In genomic region chr16:38432498-38433425, GRCm38 (mm10) we compare ENCODE assay signal across 9 mouse cellular contexts. TPM values are rescaled to one million over a fixed set of nuclear protein-coding genes. Genes with fewer than 3 reads are reported as not detected.
DNase-seq lines count a peak whose midpoint lies in the region; ATAC-seq and TF ChIP-seq lines count a peak whose summit lies in the region.
"Had no signal": no experiment of that assay in that cellular context is flagged by ENCODE, and none has a peak within 500 bp of the region (broad histone marks: within the 10 kb centered on the region; RNA-seq: fewer than 3 reads in every experiment).

Gene Pla1a (minus strand): TSS chr16:38433145.

- TF ChIP-seq EP300 in stomach, postnatal 0 days (optimal IDR thresholded peaks at IDR 0.05): no peak

- no peak within 1 kb of the TSS for H3K27ac ChIP-seq in midbrain, embryonic 11.5 days (ENCODE audit: low read depth, low read length)
- no peak within 1 kb of the TSS for H3K27ac ChIP-seq in midbrain, embryonic 16.5 days (ENCODE audit: low read length)
- no peak within 1 kb of the TSS for H3K27ac ChIP-seq in stomach, postnatal 0 days (replicated peaks)

- no peak within 1 kb of the TSS for H3K4me2 ChIP-seq in midbrain, embryonic 11.5 days
- no peak within 1 kb of the TSS for H3K4me2 ChIP-seq in midbrain, embryonic 16.5 days (ENCODE audit: low read length)
- no peak within 1 kb of the TSS for H3K4me2 ChIP-seq in stomach, postnatal 0 days (replicated peaks; ENCODE audit: low read depth)

- peaks cover 3% of the 10 kb centered on the region; the same call in 1 of the 2 replicates for H3K4me1 ChIP-seq in midbrain, embryonic 11.5 days (ENCODE audit: control insufficient read depth, insufficient read depth, low read length)
- no peaks in the 10 kb centered on the region for H3K4me1 ChIP-seq in midbrain, embryonic 16.5 days (ENCODE audit: control insufficient read depth, insufficient read depth, low read length)
- no peaks in the 10 kb centered on the region for H3K4me1 ChIP-seq in stomach, postnatal 0 days (replicated peaks; ENCODE audit: control insufficient read depth, insufficient read depth)

- H3K36me3 ChIP-seq in midbrain, embryonic 11.5 days (ENCODE audit: control insufficient read depth, insufficient read depth, low read length): no peaks in the 10 kb centered on the region
- H3K36me3 ChIP-seq in midbrain, embryonic 16.5 days (ENCODE audit: control insufficient read depth, insufficient read depth, low read length): no peaks in the 10 kb centered on the region
- no peaks in the 10 kb centered on the region for H3K36me3 ChIP-seq in stomach, postnatal 0 days (ENCODE audit: control insufficient read depth, insufficient read depth, low read length)

- no peaks in the 10 kb centered on the region for H3K9me3 ChIP-seq in midbrain, embryonic 11.5 days (ENCODE audit: control insufficient read depth, low read length)
- H3K9me3 ChIP-seq in midbrain, embryonic 16.5 days (replicated peaks; ENCODE audit: control insufficient read depth, low read length, poor library complexity, severe bottlenecking): no peaks in the 10 kb centered on the region
- H3K9me3 ChIP-seq in stomach, postnatal 0 days (ENCODE audit: control insufficient read depth, low read length): no peaks in the 10 kb centered on the region

- no peaks in the 10 kb centered on the region for H3K27me3 ChIP-seq in midbrain, embryonic 11.5 days (ENCODE audit: control insufficient read depth, insufficient read depth, low read length)
- no peaks in the 10 kb centered on the region for H3K27me3 ChIP-seq in midbrain, embryonic 16.5 days (ENCODE audit: control insufficient read depth, insufficient read depth, low read depth, low read length)
- H3K27me3 ChIP-seq in stomach, postnatal 0 days (ENCODE audit: control insufficient read depth, insufficient read depth, low read length): no peaks in the 10 kb centered on the region

- 89% methylated on average over 11 of the region's 11 CpGs for WGBS in midbrain, embryonic 11.5 days
- 89% methylated on average over 11 of the region's 11 CpGs for WGBS in midbrain, embryonic 16.5 days
- 63% methylated on average over 11 of the region's 11 CpGs for WGBS in stomach, postnatal 0 days

- no peak within 1 kb of the TSS for H3K4me3 ChIP-seq in midbrain, embryonic 11.5 days (ENCODE audit: low read depth, low read length)
- no peak within 1 kb of the TSS for H3K4me3 ChIP-seq in midbrain, embryonic 16.5 days (ENCODE audit: low read depth, low read length)
- no peak within 1 kb of the TSS for H3K4me3 ChIP-seq in stomach, postnatal 0 days (ENCODE audit: low read depth, low read length)

- DNase-seq in midbrain, embryonic 11.5 days (ENCODE audit: low spot score, missing footprints): peak; percentile 51
- DNase-seq in adrenal gland, postnatal 36 days: peak in 1 of 2 experiments; percentile 38
- DNase-seq in kidney, adult 9 months: peak; percentile 34
- no peak for DNase-seq in stomach, postnatal 0 days (ENCODE audit: low spot score)
- no peak for DNase-seq in cerebellum, adult 11-12 months
- DNase-seq in layer of hippocampus, adult 9-10 months (ENCODE audit: low spot score): no peak
- DNase-seq: midbrain, embryonic 14.5 days had no signal

- H3K9ac ChIP-seq in midbrain, embryonic 11.5 days (ENCODE audit: low read length): no peak within 1 kb of the TSS
- no peak within 1 kb of the TSS for H3K9ac ChIP-seq in midbrain, embryonic 16.5 days (ENCODE audit: low read depth, low read length)
- no peak within 1 kb of the TSS for H3K9ac ChIP-seq in stomach, postnatal 0 days (ENCODE audit: low read length)

- no peak for TF ChIP-seq CTCF in stomach, postnatal 0 days (IDR thresholded peaks at IDR 0.05; ENCODE audit: low read depth)

- no peak for ATAC-seq in midbrain, embryonic 11.5 days (ENCODE audit: low FRiP score)
- no peak for ATAC-seq in midbrain, embryonic 16.5 days
- ATAC-seq in stomach, postnatal 0 days (ENCODE audit: low FRiP score, low TSS enrichment): 0 out of 2 replicates have a peak, but pooled peaks have one; percentile 32
- no peak for ATAC-seq in inflammation-experienced regulatory T-cells, adult 6 months

RNA-seq across cellular contexts. Expression of gene Pla1a, which starts in this region (rescaled TPM):
- polyA plus RNA-seq in midbrain, embryonic 11.5 days (2014; fragmentation: Nextera tagmentation; extraction: Ambion mirVana): 0.23 and 0.59 TPM in 2 replicates
- 0.36 and 0.68 TPM in 2 replicates for polyA plus RNA-seq in midbrain, embryonic 16.5 days (2015; fragmentation: Nextera tagmentation; extraction: Ambion mirVana)
- 10 to 100 TPM; 16.4 to 45.3 TPM for total RNA-seq in adrenal gland, postnatal 36 days (2021)
- 0.11 and 0.34 TPM in 2 replicates for polyA plus RNA-seq in stomach, postnatal 0 days (2015; fragmentation: Nextera tagmentation; extraction: Ambion mirVana)
- under 1 TPM in 1 of 3 experiments, not detected in 2; 0.30 TPM for polyA plus RNA-seq in inflammation-experienced regulatory T-cells, adult 6 months (2017; shearing (Covaris generic))

Comparison
In these comparisons a context has a peak if more than half of its experiments do, and no peak if none do; other contexts are left out.
1. Peak in DNase-seq in midbrain, embryonic 11.5 days; RNA of the gene not detected or under 1 TPM.
2. Peak in ATAC-seq in stomach, postnatal 0 days; RNA of the gene not detected or under 1 TPM.